Mouse (Mus musculus): Measurements from ENCODE around the gene Large2.

GRCm38 (mm10) chr2:92325676-92326075 lies 49.0 kb downstream of the Large2 start:
- TF ChIP-seq EP300 (optimal IDR thresholded peaks at IDR 0.05) = no peak
- no peak for TF ChIP-seq CTCF (IDR thresholded peaks at IDR 0.05; ENCODE audit: low read depth)
